Mouse (Mus musculus) frontal cortex, postnatal 10 days (tissue): ENCODE measurements around the gene 4933421I07Rik.

ENCODE experiments used
- DNase-seq, 2 experiments: peaks; one replicate each; pipeline ENCODE4 v3.0.0; 2022; ENCODE audit warnings: low spot score in 2 of 2, mixed read lengths in 1 of 2

4933421I07Rik gene

GRCm38 (mm10) chr7:42447850-42448249, at the start of gene 4933421I07Rik:
Gene 4933421I07Rik, minus strand, starts transcription at chr7:42448120.
- no peak for DNase-seq

- DNase-seq: no peak
These were observed 49.4 kb upstream of the 4933421I07Rik start for GRCm38 (mm10) chr7:42497356-42497755.

GRCm38 (mm10) chr7:42496202-42496601, 48.3 kb upstream of the 4933421I07Rik start:
- no peak for DNase-seq

GRCm38 (mm10) chr7:42490859-42491258, 42.9 kb upstream of the 4933421I07Rik start:
- DNase-seq: no peak

GRCm38 (mm10) chr7:42490358-42490757, 42.4 kb upstream of the 4933421I07Rik start:
- DNase-seq: no peak

- no peak for DNase-seq
These were observed 6.7 kb upstream of the 4933421I07Rik start for GRCm38 (mm10) chr7:42454640-42455039.

- no peak for DNase-seq
These were observed 2.7 kb upstream of the 4933421I07Rik start for GRCm38 (mm10) chr7:42450618-42451017.

GRCm38 (mm10) chr7:42447352-42447751, 568 bp downstream of the 4933421I07Rik start:
- no peak for DNase-seq
